Mouse (Mus musculus): ENCODE measurements at regions not wholly inside any gene's neighbourhood (a gene's known extent, or its start where the extent isn't known, plus 50 kb on each side); places are given as distances from the start of the nearest gene placed in this dataset.
A peak's percentile ranks its signal among the peaks of the same experiment; 100 is the strongest.
"Not testable (repeated sequence)": the region's sequence is repeated elsewhere in the genome, so short reads cannot be mapped to it uniquely, and the experiment has no call there.

GRCm38 (mm10) chr12:11037951-11038350 is 112.9 kb downstream of the Kcns3 start:
- no peak for DNase-seq (ENCODE audit: low read depth)
- TF ChIP-seq POLR2A (IDR thresholded peaks at IDR 0.05; ENCODE audit: borderline replicate concordance, extremely low read depth, insufficient read depth, insufficient read length, poor library complexity, severe bottlenecking): no peak
- no peak for TF ChIP-seq CTCF (IDR thresholded peaks at IDR 0.05; ENCODE audit: borderline replicate concordance, extremely low read depth, insufficient read depth, insufficient read length)

GRCm38 (mm10) chr12:11020571-11021545 is 130.0 kb downstream of the Kcns3 start:
- TF ChIP-seq CTCF (IDR thresholded peaks at IDR 0.05; ENCODE audit: borderline replicate concordance, extremely low read depth, insufficient read depth, insufficient read length): no peak
- no peak for TF ChIP-seq POLR2A (IDR thresholded peaks at IDR 0.05; ENCODE audit: borderline replicate concordance, extremely low read depth, insufficient read depth, insufficient read length, poor library complexity, severe bottlenecking)
- peak; percentile 50 for DNase-seq (ENCODE audit: low read depth)

GRCm38 (mm10) chr12:11011159-11011558 is 139.7 kb downstream of the Kcns3 start:
- no peak for TF ChIP-seq CTCF (IDR thresholded peaks at IDR 0.05; ENCODE audit: borderline replicate concordance, extremely low read depth, insufficient read depth, insufficient read length)
- TF ChIP-seq POLR2A (IDR thresholded peaks at IDR 0.05; ENCODE audit: borderline replicate concordance, extremely low read depth, insufficient read depth, insufficient read length, poor library complexity, severe bottlenecking): no peak
- no peak for DNase-seq (ENCODE audit: low read depth)

DNA sequence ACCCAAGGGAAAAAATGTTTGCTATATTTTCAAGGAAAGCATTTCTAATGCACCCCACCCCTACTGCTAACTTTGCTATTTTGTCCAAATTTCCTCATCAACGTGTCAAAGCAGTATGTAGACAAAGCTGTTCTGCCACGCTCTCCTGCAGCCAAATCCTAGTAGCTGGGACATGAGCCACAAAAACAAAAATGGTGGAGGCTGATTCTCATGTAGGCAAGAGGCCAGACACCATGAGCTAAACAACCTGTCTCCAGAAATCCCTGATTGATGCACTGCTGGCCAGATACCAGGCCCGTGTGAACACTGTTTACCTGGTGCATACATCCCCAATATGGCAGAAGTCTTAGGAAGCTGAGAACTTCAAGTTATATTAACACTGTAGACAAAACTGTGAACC is 166.6 kb downstream of the Kcns3 start:
- no peak for TF ChIP-seq POLR2A (IDR thresholded peaks at IDR 0.05; ENCODE audit: borderline replicate concordance, extremely low read depth, insufficient read depth, insufficient read length, poor library complexity, severe bottlenecking)
- no peak for TF ChIP-seq CTCF (IDR thresholded peaks at IDR 0.05; ENCODE audit: borderline replicate concordance, extremely low read depth, insufficient read depth, insufficient read length)
- peak; percentile 73 for DNase-seq (ENCODE audit: low read depth)

- DNase-seq (ENCODE audit: low read depth): no peak
- TF ChIP-seq POLR2A (IDR thresholded peaks at IDR 0.05; ENCODE audit: borderline replicate concordance, extremely low read depth, insufficient read depth, insufficient read length, poor library complexity, severe bottlenecking) (no peak), CTCF (IDR thresholded peaks at IDR 0.05; ENCODE audit: borderline replicate concordance, extremely low read depth, insufficient read depth, insufficient read length) (no peak)
These were observed 201.7 kb downstream of the Kcns3 start for GRCm38 (mm10) chr12:10949184-10949583.

DNA sequence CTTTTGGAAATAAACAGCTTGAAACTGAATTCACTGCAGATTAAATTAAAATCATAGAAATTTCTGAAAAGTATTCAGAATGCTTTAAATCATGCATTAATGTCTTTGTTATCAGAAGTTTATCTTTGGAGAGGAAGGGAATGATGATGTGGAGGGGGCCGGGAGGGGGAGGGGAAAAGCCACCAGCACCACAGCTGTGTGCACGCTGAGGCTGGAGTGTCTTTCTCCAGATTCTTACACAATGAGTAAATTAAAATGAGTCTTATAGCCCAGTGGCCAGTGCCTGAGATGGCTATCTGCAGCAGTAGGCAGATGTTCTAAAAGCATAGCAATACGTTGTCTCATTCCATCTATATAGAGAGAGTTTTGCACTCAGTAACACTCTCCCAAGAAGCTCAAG is 209.8 kb downstream of the Kcns3 start:
- DNase-seq (ENCODE audit: low read depth): no peak

GRCm38 (mm10) chr12:10900054-10900453 is 250.8 kb downstream of the Kcns3 start:
- DNase-seq (ENCODE audit: low read depth): not testable (repeated sequence)

More for the DNA sequence above, 209.8 kb downstream of the Kcns3 start:
- no peak for TF ChIP-seq CTCF (IDR thresholded peaks at IDR 0.05; ENCODE audit: borderline replicate concordance, extremely low read depth, insufficient read depth, insufficient read length)

GRCm38 (mm10) chr12:10878791-10879190 is 272.1 kb downstream of the Kcns3 start:
- TF ChIP-seq POLR2A (IDR thresholded peaks at IDR 0.05; ENCODE audit: borderline replicate concordance, extremely low read depth, insufficient read depth, insufficient read length, poor library complexity, severe bottlenecking) (no peak), CTCF (IDR thresholded peaks at IDR 0.05; ENCODE audit: borderline replicate concordance, extremely low read depth, insufficient read depth, insufficient read length) (no peak)
- DNase-seq (ENCODE audit: low read depth): no peak

- peak; percentile 94 for DNase-seq (ENCODE audit: low read depth)
- TF ChIP-seq CTCF (IDR thresholded peaks at IDR 0.05; ENCODE audit: borderline replicate concordance, extremely low read depth, insufficient read depth, insufficient read length) (no peak), POLR2A (IDR thresholded peaks at IDR 0.05; ENCODE audit: borderline replicate concordance, extremely low read depth, insufficient read depth, insufficient read length, poor library complexity, severe bottlenecking) (no peak)
These were observed 276.0 kb downstream of the Kcns3 start for GRCm38 (mm10) chr12:10874589-10875554.

GRCm38 (mm10) chr12:10873716-10874401 is 277.0 kb downstream of the Kcns3 start:
- TF ChIP-seq CTCF (IDR thresholded peaks at IDR 0.05; ENCODE audit: borderline replicate concordance, extremely low read depth, insufficient read depth, insufficient read length) (no peak), POLR2A (IDR thresholded peaks at IDR 0.05; ENCODE audit: borderline replicate concordance, extremely low read depth, insufficient read depth, insufficient read length, poor library complexity, severe bottlenecking) (no peak)
- peak; percentile 70 for DNase-seq (ENCODE audit: low read depth)

Measured in brain, embryonic 14.5 days (tissue).